Mouse (Mus musculus) ES-Bruce4 (cell line): ENCODE measurements at regions not wholly inside any gene's neighbourhood (a gene's known extent, or its start where the extent isn't known, plus 50 kb on each side); places are given as distances from the start of the nearest gene placed in this dataset.

Experiments
- CTCF ChIP-seq: IDR thresholded peaks from one replicate; pipeline ENCODE4 v1.8.1; 2011; ENCODE audit warnings: low read depth, low read length
- POLR2A ChIP-seq: IDR thresholded peaks from one replicate; pipeline ENCODE4 v1.8.1; 2011; ENCODE audit warnings: low read length; ENCODE audit not compliant: insufficient read depth

DNA sequence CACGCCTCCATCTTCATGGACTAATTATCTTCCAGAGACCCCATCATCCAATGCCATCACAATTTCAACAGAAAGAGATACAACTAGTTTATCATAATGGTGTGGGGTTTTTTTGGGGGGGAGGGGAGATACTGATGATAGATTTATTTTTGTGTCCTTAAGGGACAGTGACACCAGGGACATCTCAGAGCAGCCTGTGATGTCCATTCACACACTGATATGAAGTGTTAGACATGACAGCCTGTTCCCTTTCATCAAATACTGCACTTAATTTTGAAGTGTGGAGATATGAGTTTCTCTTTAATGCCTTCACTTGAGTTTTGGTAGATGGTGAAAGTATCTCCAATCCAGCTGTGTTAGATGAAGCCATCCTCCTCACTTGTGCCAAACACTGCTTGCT lies 165.7 kb upstream of the Veph1 start:
- TF ChIP-seq POLR2A (no peak), CTCF (no peak)
